Mouse (Mus musculus): ENCODE data around the gene Hspa12b.

Gene Hspa12b

DNA sequence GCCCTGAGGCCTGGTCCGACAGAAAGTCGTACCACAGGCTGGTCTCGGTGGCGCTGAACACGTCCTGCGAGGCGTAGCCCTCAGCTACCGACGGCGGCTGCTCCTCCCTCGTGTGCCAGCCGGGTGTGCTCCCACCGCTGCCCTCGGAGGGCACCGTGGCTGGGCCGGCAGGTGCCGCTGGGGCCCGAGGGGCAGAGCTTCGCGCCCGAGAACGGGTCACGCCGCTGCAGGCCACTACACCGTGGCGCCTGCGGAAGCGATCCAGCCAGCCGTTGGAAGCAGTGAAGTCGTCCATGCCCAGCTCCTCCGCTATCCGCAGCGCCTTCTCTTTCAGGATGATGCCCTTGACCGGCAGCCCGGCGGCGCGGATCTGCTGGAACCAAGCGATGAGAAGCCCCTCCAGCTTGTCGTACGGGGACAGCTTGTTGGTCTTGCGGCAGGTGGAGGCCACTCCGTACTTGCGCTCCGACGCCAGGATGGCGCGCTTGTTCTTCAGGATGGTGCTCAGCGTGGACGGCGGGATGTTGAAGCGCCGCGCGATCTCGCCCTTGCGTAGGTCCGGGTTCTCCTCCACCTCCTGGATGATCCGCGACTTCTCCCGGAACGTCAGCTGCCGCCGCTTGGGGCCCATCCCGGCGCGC lies 52.3 kb downstream of the Hspa12b start:
- no peak for DNase-seq (ENCODE audit: low spot score)

DNA sequence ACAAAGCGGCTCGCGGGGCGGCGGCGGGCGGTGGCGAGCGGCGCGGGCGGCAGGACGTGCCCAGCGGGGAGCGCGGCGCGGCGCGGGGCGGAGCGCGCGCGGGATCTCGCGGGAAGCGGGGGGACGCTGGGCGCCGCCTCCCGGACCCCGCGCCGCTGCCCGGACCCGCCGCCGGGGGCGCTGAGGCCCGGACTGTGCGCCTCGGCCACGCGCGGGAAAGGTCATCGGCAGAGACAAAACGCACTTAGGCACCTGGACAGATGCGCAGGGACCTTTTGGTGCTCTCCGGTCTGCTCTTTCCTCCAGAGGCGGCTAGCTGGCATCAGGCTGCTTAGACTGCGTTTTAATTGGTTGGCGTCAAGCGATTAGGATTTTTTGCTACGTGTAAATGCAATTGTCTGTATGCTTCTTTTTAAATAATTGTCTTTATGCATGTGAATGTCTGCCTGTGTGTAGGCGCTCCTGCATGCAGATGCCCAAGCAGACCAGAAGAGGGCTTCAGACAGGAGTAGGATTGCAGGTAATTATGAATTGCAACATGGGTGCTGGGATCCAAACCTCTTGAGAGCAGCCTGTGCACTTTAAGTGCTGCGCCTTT lies 53.0 kb downstream of the Hspa12b start, which contains the start of gene Cenpb:
Gene Cenpb, minus strand, starts transcription at position 78 of the 598 bp plus-strand sequence.
- DNase-seq (ENCODE audit: low spot score): no peak

DNA sequence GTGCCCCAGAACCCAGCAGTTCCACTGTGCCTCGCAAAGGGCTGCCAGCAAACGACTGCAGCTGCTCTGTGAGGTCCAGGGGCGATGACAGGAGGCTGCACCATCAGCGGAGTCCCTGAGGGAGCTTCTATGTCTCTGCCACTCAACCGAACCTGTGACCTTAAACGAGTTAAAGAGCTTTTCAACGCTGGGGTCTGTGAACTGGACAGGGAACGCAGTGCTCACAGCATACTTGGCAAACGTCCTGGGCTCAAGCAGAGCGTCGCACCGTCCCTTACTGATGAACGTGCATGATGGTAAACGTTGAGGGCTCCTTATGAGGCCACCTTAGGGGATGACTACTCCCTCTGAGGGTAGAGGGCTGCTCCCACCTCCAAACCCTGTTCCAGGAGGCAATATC lies 59.3 kb downstream of the Hspa12b start:
- no peak for DNase-seq (ENCODE audit: low spot score)

DNA sequence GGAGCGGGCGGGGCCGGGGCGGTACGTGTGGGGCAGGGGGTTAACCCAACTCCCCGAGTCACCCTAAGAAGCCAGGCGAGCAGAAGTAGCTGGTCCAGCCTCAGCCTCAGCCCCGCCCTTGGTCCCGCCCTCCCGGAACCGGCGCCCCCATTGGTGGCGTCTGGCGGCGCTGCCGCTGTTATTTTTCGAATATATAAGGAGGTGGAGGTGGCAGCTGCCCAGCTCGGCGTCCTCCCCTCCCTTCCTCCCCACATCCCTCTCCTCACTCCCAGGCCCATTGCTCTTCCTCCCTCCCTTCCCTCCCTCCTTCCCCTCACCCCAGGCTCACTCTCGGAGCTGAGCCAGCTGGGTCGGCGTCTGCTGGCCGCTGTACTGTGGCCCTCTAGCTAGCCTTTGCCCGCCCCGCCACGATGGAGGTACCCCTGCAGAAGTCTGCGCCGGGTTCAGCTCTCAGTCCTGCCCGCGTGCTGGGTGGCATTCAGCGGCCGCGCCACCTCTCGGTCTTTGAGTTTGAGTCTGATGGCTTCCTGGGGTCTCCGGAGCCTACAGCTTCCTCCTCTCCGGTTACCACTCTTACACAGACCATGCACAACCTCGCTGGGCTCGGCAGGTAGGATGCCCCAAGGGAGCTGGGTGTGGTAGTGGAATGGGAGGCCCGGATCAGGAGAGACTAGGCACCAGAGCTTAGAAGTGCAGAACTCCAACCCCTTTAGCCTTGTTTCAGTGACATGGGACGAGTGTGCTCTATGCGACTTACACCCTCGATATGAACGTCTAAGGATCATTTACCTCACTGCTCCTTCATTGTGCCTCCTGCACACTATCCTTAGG lies 59.9 kb downstream of the Hspa12b start, which contains the start of the genes Cdc25b and Spef1:
Gene Cdc25b, plus strand, starts transcription at position 179 of the 831 bp plus-strand sequence.
Gene Spef1, minus strand, starts transcription at position 512 of the 831 bp plus-strand sequence.
- no peak for DNase-seq (ENCODE audit: low spot score)

DNA sequence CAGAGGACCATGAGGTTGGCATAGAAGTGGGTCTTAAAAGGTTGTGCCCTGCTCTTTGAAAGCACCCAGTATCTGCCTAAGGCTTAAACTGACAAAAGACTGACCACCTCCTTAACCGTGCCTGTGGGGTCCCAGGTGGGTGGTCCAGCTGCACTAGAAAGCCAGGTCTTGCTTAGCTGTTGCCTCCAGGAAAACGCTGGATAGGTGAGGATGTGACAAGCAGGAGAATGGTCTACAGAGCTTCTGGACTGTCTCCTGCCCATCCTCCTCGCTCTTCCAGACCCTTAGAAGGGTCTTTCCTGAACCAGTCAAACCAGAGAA lies 60.5 kb downstream of the Hspa12b start:
- DNase-seq (ENCODE audit: low spot score): no peak

DNA sequence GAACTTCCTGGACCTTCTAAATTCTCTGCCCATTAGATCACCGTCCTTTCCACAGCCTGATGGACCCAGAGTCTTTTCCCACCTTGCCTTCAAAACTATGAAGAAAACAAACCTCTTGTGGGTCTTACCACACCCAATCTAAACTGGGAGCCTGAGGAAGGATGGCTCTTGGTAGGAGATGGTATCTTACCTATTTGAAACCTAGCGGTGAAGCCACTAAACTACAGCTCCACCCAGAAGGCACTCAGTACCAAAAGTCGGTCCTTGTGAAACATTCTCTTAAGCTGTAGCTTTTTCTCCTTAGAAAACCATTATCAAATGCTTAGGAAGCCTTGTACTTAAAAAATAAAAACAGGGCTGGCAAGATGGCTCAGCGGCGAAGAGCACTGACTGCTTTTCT lies 61.2 kb downstream of the Hspa12b start:
- DNase-seq (ENCODE audit: low spot score): no peak

DNA sequence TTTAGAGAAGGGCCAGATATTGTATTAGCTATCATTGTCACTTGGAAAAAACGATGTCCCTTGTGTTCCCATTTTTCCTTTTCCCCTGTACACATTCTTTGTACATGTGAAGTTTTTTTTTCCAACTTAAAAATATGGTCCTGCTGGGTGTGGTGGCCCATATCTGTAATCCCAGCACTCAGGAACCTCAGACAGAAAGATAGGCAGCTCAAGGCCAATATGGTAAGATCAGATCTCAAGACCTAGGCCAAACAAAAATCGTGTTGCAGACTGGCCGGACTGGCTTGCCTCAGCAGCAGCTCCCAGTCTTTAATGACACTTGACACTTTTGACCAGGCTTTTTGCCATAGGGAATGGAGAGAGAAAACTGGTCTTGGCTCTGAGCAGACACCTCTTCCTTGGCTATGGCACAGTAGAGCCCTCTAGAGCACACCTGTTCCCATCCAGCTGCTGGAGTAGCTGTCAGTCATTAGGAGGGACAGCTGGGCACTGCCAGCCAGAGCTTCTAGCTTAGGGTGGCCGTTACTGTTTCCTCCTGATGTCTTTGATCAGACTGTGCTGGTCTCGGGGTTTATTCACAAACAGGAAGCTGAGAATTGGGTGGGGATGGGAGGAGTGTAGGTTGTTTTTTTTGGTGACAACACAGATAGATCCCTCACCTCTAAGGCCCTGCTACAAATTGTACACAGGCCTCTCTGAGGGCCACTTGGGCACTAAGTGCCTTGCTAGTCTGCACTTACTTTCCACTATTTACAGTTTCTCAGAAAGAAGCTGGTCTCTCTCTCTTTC lies 62.6 kb downstream of the Hspa12b start:
- no peak for DNase-seq (ENCODE audit: low spot score)

DNA sequence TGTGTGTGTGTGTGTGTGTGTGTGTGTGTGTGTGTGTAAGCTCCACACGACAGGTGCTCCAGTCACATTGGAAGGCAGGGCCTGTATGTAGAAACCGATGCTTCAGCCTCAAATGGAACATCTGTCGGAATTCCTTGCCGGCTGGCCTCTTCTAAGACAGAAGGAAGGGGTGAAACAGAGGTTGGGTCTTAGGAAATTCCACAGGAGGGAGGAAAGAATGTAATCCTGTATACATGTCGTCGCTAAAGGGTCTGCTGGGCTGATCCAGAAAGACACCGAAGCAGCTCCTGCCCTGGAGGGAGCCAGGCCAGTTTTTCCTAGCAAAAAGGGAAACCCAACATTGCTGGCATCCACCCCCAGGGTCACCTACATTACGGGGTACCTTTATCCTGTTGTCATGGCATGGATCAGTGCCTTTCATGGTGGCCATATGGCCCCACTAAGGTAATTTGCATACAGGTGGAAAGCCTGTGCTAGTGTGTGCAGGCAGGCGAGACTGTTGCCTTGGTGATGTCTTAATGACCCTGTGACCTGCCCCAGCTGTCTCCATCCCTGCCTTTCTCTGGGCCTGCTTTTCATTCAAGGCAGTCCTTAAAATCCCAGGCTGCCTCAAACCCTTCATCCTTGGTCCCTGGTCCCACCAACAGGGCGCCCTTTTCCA lies 63.4 kb downstream of the Hspa12b start:
- DNase-seq (ENCODE audit: low spot score): no peak

DNA sequence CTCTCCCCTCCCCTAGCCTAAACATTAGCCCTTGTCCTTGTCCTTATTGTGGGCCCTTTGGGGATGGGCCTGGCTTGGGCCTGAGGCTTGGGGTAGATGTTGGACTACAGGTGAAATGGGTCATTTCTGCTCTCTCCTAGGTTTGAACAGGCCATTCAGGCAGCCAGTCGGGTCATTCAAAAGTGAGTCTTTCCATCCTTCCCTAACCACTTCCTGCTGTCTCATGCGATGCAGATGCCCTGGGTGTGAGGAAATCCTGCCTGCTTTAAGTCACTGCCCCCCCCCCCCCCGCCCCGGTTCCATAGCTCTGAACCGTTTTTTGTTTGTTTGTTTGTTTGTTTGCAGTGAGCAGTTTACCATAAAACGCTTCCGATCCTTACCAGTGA lies 63.9 kb downstream of the Hspa12b start:
- no peak for DNase-seq (ENCODE audit: low spot score)
